Mouse (Mus musculus) MEL (cell line): ENCODE data around the gene Ctcf. TPM values are rescaled to one million over a fixed set of nuclear protein-coding genes. Genes with fewer than 3 reads are reported as not detected.

Experiments
- DNase-seq: peaks from one replicate; pipeline ENCODE4 v3.0.0; 2011; ENCODE audit warnings: low read depth, low spot score
- H3K27ac ChIP-seq: 2 replicates; pipeline ENCODE4 v1.5.1; 2012; ENCODE audit warnings: low read depth, mild to moderate bottlenecking, control low read depth, low read length, moderate library complexity; ENCODE audit not compliant: control insufficient read depth
- H3K27me3 ChIP-seq, 2 experiments: fragments of 150-350 bp in 1 of 2; sonication (generic) in 1 of 2; 2 replicates each; pipeline ENCODE4 v1.6.1; 2012; ENCODE audit warnings: low read length in 2 of 2, mild to moderate bottlenecking in 2 of 2, improper control_type of control experiment in 1 of 2, moderate library complexity in 1 of 2; ENCODE audit not compliant: insufficient read depth in 2 of 2, control insufficient read depth in 1 of 2
- H3K36me3 ChIP-seq, 2 experiments: 2 replicates each; pipeline ENCODE4 v1.6.1; 2012 to 2014; ENCODE audit warnings: low read length in 2 of 2, improper control_type of control experiment in 1 of 2, inconsistent platforms in 1 of 2, mild to moderate bottlenecking in 1 of 2; ENCODE audit not compliant: insufficient read depth in 2 of 2, control insufficient read depth in 1 of 2
- H3K4me1 ChIP-seq, 2 experiments: fragments of 150-350 bp in 1 of 2; sonication (generic) in 1 of 2; 2 replicates each; pipeline ENCODE4 v1.6.1; 2012; ENCODE audit warnings: low read length in 2 of 2, improper control_type of control experiment in 1 of 2, mild to moderate bottlenecking in 1 of 2; ENCODE audit not compliant: insufficient read depth in 2 of 2, control insufficient read depth in 1 of 2
- H3K4me3 ChIP-seq, 2 experiments: fragments of 150-350 bp in 1 of 2; sonication (generic) in 1 of 2; 2 replicates each; pipeline ENCODE4 v1.5.1; 2012; ENCODE audit warnings: low read depth in 2 of 2, low read length in 2 of 2, mild to moderate bottlenecking in 2 of 2, moderate library complexity in 2 of 2, control low read depth in 1 of 2, improper control_type of control experiment in 1 of 2; ENCODE audit not compliant: control insufficient read depth in 1 of 2, insufficient read depth in 1 of 2
- H3K79me2 ChIP-seq: 2 replicates; pipeline ENCODE4 v1.6.1; 2012; ENCODE audit warnings: mild to moderate bottlenecking, low read length, moderate library complexity; ENCODE audit not compliant: control insufficient read depth, poor library complexity, insufficient read depth
- H3K9ac ChIP-seq: 2 replicates; pipeline ENCODE4 v1.6.1; 2012; ENCODE audit warnings: low read depth, mild to moderate bottlenecking, control low read depth, low read length, moderate library complexity; ENCODE audit not compliant: control insufficient read depth, poor library complexity, severe bottlenecking
- H3K9me3 ChIP-seq: fragments of 150-350 bp; sonication (generic); replicated peaks from 2 replicates; pipeline ENCODE4 v1.6.1; 2012; ENCODE audit warnings: mild to moderate bottlenecking, low read length, improper control_type of control experiment, moderate library complexity; ENCODE audit not compliant: insufficient read depth
- BHLHE40 ChIP-seq: IDR thresholded peaks from 2 replicates; pipeline ENCODE4 v1.6.1; 2012; ENCODE audit warnings: low read depth, mild to moderate bottlenecking, inconsistent platforms, low read length, improper control_type of control experiment, borderline replicate concordance
- CHD1 ChIP-seq: IDR thresholded peaks from 2 replicates; pipeline ENCODE4 v1.6.1; 2012; ENCODE audit warnings: low read depth, mild to moderate bottlenecking, inconsistent platforms, low read length, improper control_type of control experiment
- CHD2 ChIP-seq: IDR thresholded peaks from 2 replicates; pipeline ENCODE4 v1.6.1; 2011; ENCODE audit warnings: low read length, improper control_type of control experiment
- ELF1 ChIP-seq: IDR thresholded peaks from 2 replicates; pipeline ENCODE4 v1.6.1; 2014; ENCODE audit warnings: low read depth, mild to moderate bottlenecking, inconsistent platforms, low read length, improper control_type of control experiment, moderate library complexity
- EP300 ChIP-seq, 2 experiments: IDR thresholded peaks; 2 replicates each; pipeline ENCODE4 v1.6.1; 2011; ENCODE audit warnings: improper control_type of control experiment in 2 of 2, low read length in 2 of 2, low read depth in 1 of 2, mild to moderate bottlenecking in 1 of 2
- GABPA ChIP-seq: IDR thresholded peaks from 2 replicates; pipeline ENCODE4 v1.6.1; 2012; ENCODE audit warnings: low read depth, mild to moderate bottlenecking, inconsistent platforms, low read length, improper control_type of control experiment, moderate library complexity
- HCFC1 ChIP-seq: IDR thresholded peaks from 2 replicates; pipeline ENCODE4 v1.6.1; 2012; ENCODE audit warnings: low read depth, mild to moderate bottlenecking, inconsistent platforms, low read length, improper control_type of control experiment, moderate library complexity
- KAT2A ChIP-seq: conservative IDR thresholded peaks from 2 replicates; pipeline ENCODE4 v1.6.1; 2012; ENCODE audit warnings: low read depth, low read length, improper control_type of control experiment, inconsistent platforms
- MAFK ChIP-seq: IDR thresholded peaks from 2 replicates; pipeline ENCODE4 v1.6.1; 2011; ENCODE audit warnings: low read depth, mild to moderate bottlenecking, low read length, improper control_type of control experiment, borderline replicate concordance
- MAZ ChIP-seq: IDR thresholded peaks from 2 replicates; pipeline ENCODE4 v1.6.1; 2012; ENCODE audit warnings: low read depth, mild to moderate bottlenecking, inconsistent platforms, low read length, improper control_type of control experiment
- MEF2A ChIP-seq: IDR thresholded peaks from 2 replicates; pipeline ENCODE4 v1.6.1; 2014; ENCODE audit warnings: low read depth, mild to moderate bottlenecking, inconsistent platforms, low read length, improper control_type of control experiment; ENCODE audit not compliant: poor library complexity, insufficient replicate concordance, severe bottlenecking; ENCODE audit errors: extremely low read depth
- MYC ChIP-seq: IDR thresholded peaks from 2 replicates; pipeline ENCODE4 v1.6.1; 2011; ENCODE audit warnings: low read depth, mild to moderate bottlenecking, low read length, improper control_type of control experiment, moderate library complexity
- NELFE ChIP-seq: IDR thresholded peaks from 2 replicates; pipeline ENCODE4 v1.6.1; 2011; ENCODE audit warnings: low read depth, low read length, improper control_type of control experiment
- SIN3A ChIP-seq: IDR thresholded peaks from 2 replicates; pipeline ENCODE4 v1.6.1; 2012; ENCODE audit warnings: low read length, improper control_type of control experiment, inconsistent platforms
- TAL1 ChIP-seq: IDR thresholded peaks from 2 replicates; pipeline ENCODE4 v1.6.1; 2012; ENCODE audit warnings: mild to moderate bottlenecking, inconsistent platforms, low read length, moderate library complexity, mixed read lengths
- TCF12 ChIP-seq: IDR thresholded peaks from 2 replicates; pipeline ENCODE4 v1.6.1; 2014; ENCODE audit warnings: low read depth, mild to moderate bottlenecking, inconsistent platforms, low read length, improper control_type of control experiment, moderate library complexity
- USF1 ChIP-seq: IDR thresholded peaks from 2 replicates; pipeline ENCODE4 v1.6.1; 2014; ENCODE audit warnings: low read depth, mild to moderate bottlenecking, inconsistent platforms, low read length, improper control_type of control experiment, moderate library complexity
- USF2 ChIP-seq, 2 experiments: IDR thresholded peaks; 2 replicates each; pipeline ENCODE4 v1.6.1; 2011 to 2012; ENCODE audit warnings: improper control_type of control experiment in 2 of 2, low read length in 2 of 2, borderline replicate concordance in 1 of 2, inconsistent platforms in 1 of 2, low read depth in 1 of 2, mild to moderate bottlenecking in 1 of 2; ENCODE audit not compliant: insufficient read depth in 1 of 2
- ZKSCAN1 ChIP-seq: IDR thresholded peaks from 2 replicates; pipeline ENCODE4 v1.6.1; 2012; ENCODE audit warnings: low read depth, mild to moderate bottlenecking, inconsistent platforms, low read length, improper control_type of control experiment, moderate library complexity
- ZMIZ1 ChIP-seq: IDR thresholded peaks from 2 replicates; pipeline ENCODE4 v1.6.1; 2012; ENCODE audit warnings: low read depth, mild to moderate bottlenecking, inconsistent platforms, low read length, improper control_type of control experiment, moderate library complexity
- polyA plus RNA-seq, 2 experiments: library from polyadenylated mRNA; stranded (reverse) in 1 of 2; unstranded in 1 of 2; fragments of >175 nt in 1 of 2; fragments of >200 nt in 1 of 2; gene quantifications; 2 replicates each; pipeline versions ENCODE4 v1.2.1 to v1.2.4; 2012; ENCODE audit warnings: low replicate concordance in 2 of 2, low read depth in 1 of 2; ENCODE audit not compliant: insufficient read length in 2 of 2, insufficient read depth in 1 of 2, missing spikeins in 1 of 2
- total RNA-seq: library from RNA; depleted of rRNA; stranded (reverse); fragments of 300-350 nt; gene quantifications from 2 replicates; pipeline ENCODE4 v1.2.3, GENCODE M21; 2012

The Ctcf gene
- total and polyA plus RNA-seq, 3 experiments, result 40.7 to 670 (median 87.1) TPM

DNA sequence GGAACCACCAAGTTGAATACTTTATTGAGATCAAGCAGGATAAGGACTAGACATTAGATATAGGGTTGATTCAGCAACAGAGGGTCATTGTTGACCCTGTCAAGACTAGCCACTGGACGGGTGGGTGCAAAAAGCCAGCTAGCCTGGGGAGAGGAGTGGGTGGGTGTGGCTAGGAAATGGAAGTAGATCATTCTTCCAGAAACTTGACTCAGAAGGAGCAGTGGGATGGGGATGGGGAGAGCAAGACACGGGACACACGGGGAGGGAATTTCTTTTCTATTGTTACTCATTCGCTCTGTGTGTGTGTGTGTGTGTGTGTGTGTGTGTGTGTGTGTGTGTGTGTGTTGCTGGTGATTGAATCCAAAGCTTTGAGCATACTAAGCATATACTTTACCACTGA lies 26.6 kb upstream of the Ctcf start:
- H3K9me3 ChIP-seq, result no peaks in the 10 kb centered on the region
- H3K27ac ChIP-seq, result peak overlapping the region; percentile 94
- TF ChIP-seq CHD1, result peak; percentile 65; the same call in 1 of the 2 replicates
- TF ChIP-seq MYC, result 0 out of 2 replicates have a peak, but pooled peaks have one; percentile 16
- no peak for TF ChIP-seq MAZ
- H3K79me2 ChIP-seq, result peaks cover 73% of the 10 kb centered on the region
- DNase-seq, result no peak
- H3K27me3 ChIP-seq, result no peaks in the 10 kb centered on the region
- H3K36me3 ChIP-seq, result peaks cover 13 to 35% of the 10 kb centered on the region in 2 experiments
- H3K4me3 ChIP-seq, result peak overlapping the region; percentile 12 to 16; a peak in 3 of 4 replicates
- H3K4me1 ChIP-seq, result peaks cover 21 to 41% of the 10 kb centered on the region in 2 experiments
- peak overlapping the region; percentile 49 for H3K9ac ChIP-seq

DNA sequence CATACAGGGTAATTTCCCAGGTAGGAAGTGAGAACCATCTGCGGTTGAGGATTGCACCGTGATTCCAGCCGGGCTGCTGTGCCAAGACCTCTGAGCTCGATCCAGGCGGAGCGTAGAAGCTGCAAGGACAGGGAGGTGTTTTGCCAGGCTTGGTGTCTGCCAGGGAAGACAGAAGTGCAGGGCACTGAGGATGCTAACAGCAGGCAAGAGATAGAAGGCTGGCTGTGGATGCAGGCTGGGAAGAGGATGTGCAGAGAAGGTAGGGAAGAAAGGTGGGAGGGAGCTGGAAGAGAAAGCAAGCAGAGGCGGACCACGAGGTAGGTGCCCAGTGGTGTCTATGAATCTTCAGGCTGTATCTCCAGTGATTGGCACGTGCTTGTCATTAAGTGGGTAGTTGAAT lies 24.5 kb upstream of the Ctcf start:
- no peak overlapping the region for H3K27ac ChIP-seq
- no peak for TF ChIP-seq HCFC1
- no peak for TF ChIP-seq SIN3A
- TF ChIP-seq CHD1, result no peak
- TF ChIP-seq NELFE, result no peak
- TF ChIP-seq, all 39 proteins: peak for 0
- Histone ChIP-seq H3K9ac (no peak overlapping the region), H3K9me3 (no peaks in the 10 kb centered on the region), H3K4me1 (peaks cover 21 to 41% of the 10 kb centered on the region in 2 experiments), H3K27me3 (no peaks in the 10 kb centered on the region), H3K79me2 (peaks cover 55% of the 10 kb centered on the region), H3K36me3 (peaks cover 26 to 35% of the 10 kb centered on the region in 2 experiments), H3K4me3 (no peak overlapping the region)
- no peak for DNase-seq

GRCm38 (mm10) chr8:105613037-105613436 lies 23.3 kb upstream of the Ctcf start:
- H3K9me3 ChIP-seq, result no peaks in the 10 kb centered on the region
- TF ChIP-seq EP300 (IDR thresholded peaks at IDR 0.05; ENCODE audit: low read depth in 1 of 2, low read length in 2 of 2) (no peak), TAL1 (no peak), USF2 (IDR thresholded peaks at IDR 0.05; ENCODE audit: borderline replicate concordance in 1 of 2, insufficient read depth in 1 of 2, low read depth in 1 of 2, low read length in 2 of 2) (no peak), SIN3A (no peak), GABPA (no peak), MAZ (no peak), MEF2A (no peak), ELF1 (no peak), USF1 (no peak), ZKSCAN1 (no peak), TCF12 (no peak), KAT2A (no peak), BHLHE40 (no peak), CHD2 (no peak), MAFK (no peak), NELFE (no peak), ZMIZ1 (no peak)
- no peak overlapping the region for H3K9ac ChIP-seq
- H3K4me3 ChIP-seq, result no peak overlapping the region
- no peak for DNase-seq
- H3K27me3 ChIP-seq, result no peaks in the 10 kb centered on the region
- H3K27ac ChIP-seq, result no peak overlapping the region
- H3K36me3 ChIP-seq, result peaks cover 27 to 28% of the 10 kb centered on the region in 2 experiments
- H3K79me2 ChIP-seq, result peaks cover 44% of the 10 kb centered on the region
- peaks cover 20 to 32% of the 10 kb centered on the region in 2 experiments for H3K4me1 ChIP-seq
